Mouse (Mus musculus) gastrocnemius, postnatal 14 days (tissue): ENCODE measurements around the gene Rtp4. TPM values are rescaled to one million over a fixed set of nuclear protein-coding genes. Genes with fewer than 3 reads are reported as not detected.

Experiments used
- DNase-seq: peaks from one replicate; pipeline ENCODE4 v3.0.0; 2021; ENCODE audit warnings: mixed read lengths
- intact Hi-C: fragments of 180-260 bp; cut with DNase I; formaldehyde crosslinking; loops from one replicate; pipeline ENCODE4 v1.15.1; 2025; ENCODE audit warnings: low total_unique reads
- total RNA-seq, 2 experiments: library from RNA; stranded (reverse); gene quantifications; 2 replicates each; pipeline ENCODE4 v1.2.3; 2021

Rtp4 gene
- total RNA-seq, 2 experiments from 2014 or later: 0.75 to 1.3 TPM

DNA sequence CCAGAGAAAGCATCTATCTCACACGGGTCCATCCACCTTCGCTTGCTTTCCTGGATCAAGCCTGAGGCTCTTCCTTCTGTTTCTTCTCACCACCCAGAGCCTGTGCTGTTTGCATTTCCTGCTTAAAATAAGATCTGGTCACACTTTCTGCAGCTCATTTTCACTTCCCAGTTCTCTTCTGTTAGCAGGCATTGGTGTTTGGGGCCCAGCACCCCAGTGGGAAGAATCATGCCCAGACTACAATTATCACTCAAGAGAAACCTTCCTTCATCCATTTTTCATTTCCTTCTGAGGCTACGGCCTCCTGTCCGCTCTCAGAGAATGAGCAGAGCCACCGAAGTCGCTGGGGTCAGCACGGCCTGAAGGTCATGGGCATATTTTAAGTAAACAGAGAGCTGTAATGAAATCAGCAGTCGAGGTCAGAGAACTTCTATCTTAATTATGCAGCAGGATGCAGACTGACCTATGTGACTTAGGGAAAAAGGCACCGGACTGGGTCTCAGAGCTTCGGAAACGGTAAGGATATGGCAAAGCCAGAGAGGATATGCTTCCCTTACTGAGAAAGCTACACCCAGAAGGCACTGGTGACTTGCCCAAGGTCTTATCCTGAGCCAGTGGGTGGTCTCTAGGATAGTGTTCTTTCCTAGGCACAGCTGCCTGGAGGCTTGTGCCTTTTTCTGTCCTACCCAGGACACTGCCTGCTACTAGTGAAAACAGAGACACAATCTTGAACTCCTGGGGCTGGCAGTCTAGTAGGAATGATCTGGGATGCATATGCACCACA, 14.0 kb upstream of the Rtp4 start:
- intact Hi-C loops: no loop called here
- DNase-seq: no peak

DNA sequence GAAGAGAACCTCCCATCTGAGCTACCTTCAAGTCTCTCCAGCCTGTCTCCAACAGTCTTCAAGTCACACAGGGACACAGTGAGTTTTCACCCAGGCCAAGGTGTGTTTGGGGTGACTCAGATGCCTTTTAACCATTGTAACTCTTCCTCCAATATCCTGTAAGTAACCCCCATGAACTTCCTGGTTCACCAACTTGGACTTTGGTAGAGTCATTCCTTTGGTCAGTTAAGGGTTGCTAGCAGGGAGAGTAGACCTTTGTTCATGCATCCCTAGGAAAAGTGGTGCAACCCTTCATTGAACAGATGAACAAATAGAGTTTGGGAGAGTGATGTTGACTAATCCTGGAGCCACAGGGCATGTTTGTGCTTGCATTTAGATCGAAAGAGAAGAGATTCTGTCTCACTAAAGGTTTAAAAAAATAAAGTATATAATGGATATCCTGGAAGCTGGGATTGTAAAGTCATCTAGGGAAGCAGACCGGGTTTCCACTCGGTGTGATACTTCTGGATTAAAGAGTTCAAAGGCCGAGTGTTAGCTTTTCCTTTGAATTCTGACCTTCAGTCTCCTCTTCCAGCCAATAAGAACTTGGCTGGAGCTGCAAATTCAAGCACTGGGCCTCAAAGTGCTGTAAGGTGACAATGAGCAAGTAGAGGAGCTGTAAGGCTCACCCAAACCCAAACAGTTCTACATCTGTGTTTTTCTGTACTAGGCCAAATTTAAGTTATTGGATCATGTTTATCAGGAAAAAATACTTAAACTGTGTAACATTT, 8.7 kb upstream of the Rtp4 start:
- DNase-seq: no peak
- intact Hi-C loops: no loop called here

DNA sequence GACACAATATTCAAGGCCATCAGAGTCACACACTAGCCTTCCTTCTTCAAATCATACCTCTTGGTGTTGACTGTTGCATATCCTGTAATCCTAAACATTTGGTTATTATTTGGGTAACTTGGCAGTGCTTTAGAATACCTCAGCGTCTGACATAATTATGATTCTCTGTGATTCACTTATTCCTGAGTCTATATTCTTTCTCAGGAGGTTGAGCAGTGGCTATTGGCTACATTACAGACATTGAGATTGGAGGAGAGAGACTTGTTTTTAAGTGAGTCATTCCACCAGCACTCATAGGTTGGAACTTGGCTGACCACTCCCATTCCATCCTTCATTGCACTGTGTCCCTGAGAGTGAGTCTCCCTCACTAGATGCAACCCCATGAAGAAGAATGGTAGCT, 6.7 kb upstream of the Rtp4 start:
- intact Hi-C loops: no loop called here
- DNase-seq: no peak

DNA sequence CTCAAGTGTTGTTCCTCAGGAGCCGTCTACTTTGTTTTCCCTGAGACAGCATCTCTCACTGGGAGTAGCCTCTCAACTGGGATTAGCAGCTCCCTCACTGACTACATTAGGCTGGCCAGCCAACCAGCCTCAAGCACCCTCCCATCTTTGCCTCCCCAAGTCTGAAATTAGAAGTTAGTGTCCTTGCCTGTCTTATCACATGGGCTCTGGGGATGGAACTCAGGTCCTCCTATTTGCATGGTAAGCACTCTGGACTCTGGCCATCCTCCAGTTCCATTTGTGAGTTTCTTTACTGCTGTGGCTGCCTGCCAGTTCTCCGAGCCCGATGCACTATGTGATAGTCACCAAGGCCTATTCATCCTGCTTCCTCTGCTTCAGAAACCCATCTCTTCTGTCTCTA, 4.3 kb upstream of the Rtp4 start:
- peak; percentile 33 for DNase-seq
- intact Hi-C loops: no loop called here

DNA sequence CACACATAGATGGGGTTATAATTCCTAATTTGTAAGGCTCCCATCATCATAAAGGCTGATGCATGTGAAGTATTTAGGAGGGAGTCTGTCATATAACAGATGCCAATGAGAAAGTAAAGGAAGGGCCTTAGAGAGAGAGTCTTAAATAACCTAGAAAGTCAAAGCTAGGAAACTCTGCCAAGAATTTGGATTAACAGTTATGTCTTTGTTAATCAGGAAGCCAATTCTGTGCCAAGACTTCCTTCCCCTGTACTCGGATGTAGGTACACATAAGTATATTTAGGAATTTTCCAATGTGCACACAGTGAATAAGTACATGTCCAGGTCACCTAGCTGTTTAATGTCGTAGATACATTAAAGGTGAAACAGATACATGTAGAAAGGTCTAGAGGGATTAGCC, 3.5 kb upstream of the Rtp4 start:
- intact Hi-C loops: no loop called here
- DNase-seq: no peak

DNA sequence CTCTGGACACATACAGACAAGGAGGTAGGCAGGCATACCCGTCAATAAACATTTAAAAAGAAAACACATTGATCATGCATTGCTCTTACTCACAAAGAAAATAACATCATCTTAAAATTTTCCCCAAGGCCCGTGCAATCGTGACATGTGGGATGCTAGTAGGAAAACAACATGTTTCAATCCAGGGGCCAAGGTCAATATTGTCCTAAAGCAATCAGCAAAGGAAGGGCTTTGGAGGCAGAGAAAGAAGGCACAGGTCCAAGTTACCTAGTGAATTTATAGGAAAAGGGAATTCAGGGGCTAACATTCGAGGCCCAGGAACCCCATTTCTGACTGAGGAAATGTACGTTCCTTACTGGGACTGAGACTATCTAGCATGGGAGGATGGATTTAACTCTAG, 2.9 kb upstream of the Rtp4 start:
- intact Hi-C loops: no loop called here
- DNase-seq: no peak

DNA sequence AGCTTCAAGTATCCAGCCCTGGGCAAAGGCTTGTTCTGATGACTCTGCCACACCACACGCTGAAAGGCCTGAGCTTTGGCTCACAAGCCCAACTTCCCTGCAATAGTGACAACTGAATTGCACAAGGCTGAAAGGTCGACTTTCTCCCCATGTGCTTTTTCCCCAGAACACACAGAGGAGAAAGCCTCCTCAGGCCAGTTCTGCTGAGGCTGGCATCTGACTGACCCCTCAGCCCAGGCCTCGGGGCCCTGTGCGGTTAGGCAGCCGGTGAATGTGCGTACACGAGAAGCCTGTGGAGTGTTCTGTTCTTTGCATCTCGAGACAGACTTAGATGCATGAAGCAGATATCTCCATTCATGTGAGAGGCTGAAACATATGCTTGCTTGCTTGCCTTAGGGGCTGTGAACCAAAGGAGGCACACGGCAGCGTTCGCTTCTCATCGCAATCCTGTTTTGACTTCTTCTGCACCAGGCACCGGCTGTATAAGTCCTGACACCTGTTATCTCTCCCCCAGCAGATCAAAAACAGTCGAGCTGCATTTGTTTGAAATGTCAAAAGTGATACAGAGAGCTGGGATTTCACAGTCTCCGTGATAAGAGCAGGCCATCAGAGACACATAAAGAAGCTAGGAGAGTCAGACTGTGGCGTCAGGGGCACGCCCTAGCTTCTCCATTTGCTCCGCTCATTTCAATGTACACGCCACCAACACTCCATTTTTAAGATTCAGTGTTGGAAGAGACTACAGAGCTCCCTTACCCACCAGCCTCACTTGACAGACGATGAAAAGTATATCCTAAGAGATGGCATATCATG, 2.1 kb upstream of the Rtp4 start:
- intact Hi-C loops: no loop called here
- DNase-seq: no peak

DNA sequence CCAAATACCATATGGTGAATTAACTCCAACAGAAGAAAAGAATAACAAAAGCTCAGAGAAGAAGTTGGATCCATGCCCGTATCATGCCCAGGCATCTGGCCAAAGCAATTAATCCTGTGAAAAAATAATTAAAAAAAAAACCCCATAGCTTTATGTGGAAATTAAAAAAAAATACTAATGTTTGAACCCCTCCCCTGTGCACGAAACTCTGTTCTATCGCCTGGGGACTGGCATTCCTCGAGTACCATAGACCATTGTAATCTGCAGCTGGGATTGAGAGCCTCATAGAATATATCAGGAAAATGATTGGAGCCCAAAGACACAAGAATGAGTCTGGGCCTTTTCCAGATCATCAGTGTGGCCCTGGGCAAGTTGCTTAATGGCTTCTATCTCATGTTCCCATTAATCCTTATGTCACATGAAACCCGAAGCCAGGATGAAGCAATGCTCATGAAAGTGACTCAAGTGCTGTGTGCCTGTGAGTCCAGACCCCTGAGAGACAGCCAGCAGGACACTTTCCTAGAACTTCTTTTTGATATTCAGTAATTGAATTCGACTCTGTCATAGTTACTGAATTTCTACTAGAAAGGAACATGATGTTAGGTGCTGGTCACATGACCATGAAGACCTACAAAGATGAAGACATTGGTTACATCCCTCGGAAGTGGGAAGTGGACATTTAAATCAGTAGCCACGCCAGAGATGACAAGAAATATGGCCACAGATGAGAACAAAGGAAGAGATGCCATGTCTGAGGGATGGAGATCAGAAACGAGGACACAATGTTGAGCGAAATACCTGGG, 1.3 kb upstream of the Rtp4 start:
- intact Hi-C loops: no loop called here
- no peak for DNase-seq

DNA sequence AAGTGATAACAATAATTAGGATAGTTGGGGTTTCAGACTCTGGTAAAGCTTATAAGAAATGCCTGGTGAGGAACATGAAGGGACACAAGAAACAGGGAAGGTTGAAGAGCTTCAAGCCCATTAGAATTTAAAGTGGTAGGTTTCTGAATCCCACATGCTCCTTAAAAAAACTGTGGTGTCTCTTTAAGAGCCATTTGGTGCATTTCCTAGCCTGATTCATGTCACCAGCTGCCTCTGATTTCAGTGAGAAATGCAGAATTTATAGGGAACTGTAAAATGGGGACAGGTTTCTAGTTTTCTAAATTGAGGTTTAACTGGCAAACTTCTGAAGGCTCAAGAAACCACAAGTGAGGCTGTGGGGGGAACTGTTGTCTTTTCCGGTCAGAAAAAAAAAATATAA, 320 bp upstream of the Rtp4 start:
- DNase-seq: no peak
- intact Hi-C loops: no loop called here

DNA sequence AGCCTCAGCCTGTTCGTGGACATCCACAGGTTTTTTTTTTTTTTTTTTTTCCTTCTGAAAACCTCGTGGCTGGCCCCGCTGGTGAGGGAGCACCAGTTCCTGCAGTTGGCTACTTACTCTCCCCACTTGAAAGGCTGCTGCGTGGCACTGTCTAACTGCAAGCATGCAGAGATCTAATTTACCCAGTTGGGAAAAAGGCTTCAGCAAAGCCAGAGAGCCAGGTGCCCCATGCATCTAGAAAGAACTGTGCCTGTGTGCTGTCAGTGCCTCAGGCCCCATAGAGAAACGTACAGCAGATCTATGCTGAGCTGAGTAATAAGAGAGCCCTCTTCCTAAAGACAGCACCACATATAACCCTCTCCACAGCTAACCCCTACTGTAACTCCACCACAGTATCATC, 1.0 kb downstream of the Rtp4 start:
- intact Hi-C loops: no loop called here
- no peak for DNase-seq

DNA sequence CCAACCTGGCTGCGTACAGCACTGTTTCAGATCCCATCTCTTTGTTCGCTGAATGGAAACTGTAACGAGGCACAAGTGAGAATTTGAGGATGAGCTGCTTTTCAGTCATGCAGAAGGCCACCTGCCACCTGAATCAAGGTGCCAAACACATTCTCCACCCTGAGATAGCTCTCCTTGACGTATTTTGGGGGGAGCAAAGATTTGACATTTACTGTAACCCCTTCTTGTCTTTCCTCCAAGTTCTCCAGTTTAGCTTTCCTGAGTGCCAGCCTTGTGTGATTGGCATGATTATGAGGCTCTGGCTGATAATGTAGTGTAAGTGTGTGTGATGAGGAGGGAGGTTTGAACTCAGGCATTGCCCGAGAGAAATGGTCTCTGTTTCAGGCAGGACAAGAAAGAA, 2.0 kb downstream of the Rtp4 start:
- DNase-seq: no peak
- intact Hi-C loops: no loop called here

DNA sequence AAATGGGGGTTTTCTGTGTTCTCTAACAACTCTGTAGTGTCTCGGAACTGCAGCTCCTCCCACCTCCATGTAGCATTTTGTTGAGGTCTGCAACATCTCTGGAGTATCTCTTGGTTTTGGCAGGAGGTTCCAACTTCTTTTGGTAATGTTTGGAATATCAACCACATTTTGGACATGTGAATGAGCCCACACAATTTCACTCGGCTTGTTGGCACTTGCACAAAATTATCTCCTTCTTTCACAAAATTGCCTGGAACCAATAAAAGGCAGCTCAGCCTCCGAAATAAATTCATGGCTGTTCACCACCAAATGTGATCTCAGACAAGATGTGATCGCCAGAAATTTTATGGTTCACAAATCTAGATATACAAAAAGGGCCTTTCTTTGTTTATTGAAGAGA, 9.1 kb downstream of the Rtp4 start:
- intact Hi-C loops: no loop called here
- DNase-seq: no peak

DNA sequence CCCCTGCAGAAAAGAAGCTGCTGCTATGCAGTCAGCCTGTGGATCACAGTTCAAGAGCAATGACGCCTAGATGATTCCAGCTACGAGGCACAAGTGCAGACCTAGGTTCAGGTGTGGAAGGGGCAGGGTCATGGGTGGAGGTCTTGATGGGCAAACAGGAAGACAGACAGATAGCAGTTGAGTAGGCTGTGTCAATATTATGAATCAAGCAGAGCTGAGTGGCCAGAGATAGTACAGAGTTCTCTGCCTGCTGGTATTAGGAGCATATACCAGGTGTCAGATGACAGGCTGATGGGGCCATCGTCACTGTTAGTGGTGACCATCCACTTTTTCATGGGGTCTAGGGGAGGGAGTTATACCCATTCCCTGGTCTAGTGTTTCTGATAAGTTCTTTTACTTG, 13.6 kb downstream of the Rtp4 start:
- intact Hi-C loops: no loop called here
- no peak for DNase-seq

DNA sequence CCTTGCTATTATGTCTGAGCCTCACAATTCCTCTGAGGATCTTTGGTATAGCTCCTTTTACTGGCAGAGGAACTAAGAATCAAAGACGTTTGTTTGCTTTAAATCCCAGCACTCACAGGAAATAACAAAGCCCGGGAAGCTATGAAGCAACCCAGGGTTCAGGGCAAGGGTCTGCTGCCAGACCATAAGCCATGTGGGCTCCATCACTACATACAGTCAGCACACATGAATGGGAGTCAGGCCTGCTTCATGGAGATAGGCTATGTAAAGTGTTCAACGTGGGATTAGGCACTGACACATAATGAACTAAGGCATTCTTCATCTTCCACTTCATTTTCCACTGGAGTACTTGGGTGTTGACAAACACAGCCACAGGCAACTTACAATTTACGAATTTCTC, 21.0 kb downstream of the Rtp4 start:
- intact Hi-C loops: no loop called here
- DNase-seq: no peak

DNA sequence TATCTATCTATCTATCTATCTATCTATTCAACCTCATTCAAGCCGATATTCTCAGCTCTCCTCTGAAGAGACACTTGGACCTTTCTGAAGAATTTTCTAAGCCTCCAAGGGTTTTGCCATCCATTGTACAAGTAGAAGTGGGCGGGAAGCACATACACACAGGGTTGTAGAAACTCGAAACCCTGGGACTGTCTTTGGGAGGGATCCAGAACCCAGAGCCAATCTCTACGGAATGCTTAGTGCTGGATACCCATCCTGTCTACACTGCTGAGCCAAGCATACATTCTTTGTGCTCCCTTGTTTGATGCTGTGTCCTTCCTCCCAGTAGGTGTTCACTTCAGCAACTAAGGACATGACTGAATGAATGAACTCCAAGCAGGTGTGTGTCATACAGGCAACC, 22.8 kb downstream of the Rtp4 start:
- intact Hi-C loops: no loop called here
- no peak for DNase-seq

DNA sequence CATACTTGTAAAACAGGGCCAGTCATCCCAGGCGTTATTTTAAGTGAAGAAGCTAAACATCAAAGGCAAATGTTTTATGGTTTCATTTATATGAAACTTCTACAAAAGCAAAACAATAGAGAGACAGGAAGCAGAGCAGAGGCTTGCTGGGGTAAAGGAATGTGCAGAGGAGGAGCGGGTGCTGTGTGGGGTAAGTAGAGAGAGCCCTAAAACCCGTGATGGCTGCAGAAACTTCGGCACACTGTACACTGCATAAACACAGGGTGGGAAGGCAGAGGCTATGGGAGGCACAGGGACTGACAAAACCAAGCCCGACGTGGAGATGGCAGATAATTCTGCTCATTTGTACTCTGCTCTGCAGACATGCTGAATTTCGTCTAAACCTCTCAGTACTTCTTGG, 24.3 kb downstream of the Rtp4 start:
- no peak for DNase-seq
- intact Hi-C loops: no loop called here

DNA sequence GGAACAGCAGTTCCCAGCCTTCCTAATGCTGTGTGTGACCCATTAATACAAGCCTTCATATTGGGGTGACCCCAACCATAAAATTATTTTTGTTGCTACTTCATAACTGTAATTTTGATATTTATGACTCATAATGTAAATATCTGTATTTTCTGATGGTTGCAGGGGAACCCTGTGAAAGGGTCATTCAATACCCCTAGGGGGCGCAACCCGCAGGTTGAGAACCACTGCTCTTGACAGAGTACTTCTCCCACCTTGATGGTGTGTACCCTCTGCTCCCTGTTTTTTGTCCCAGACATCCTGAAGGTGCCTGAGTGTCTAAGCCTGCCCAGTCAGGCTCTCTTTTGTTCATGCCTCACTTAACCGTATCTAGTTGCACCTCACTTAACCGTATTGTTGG, 27.7 kb downstream of the Rtp4 start:
- no peak for DNase-seq
- intact Hi-C loops: loop anchor here (5.0 kb wide), 1 partner anchor 95 kb away; no protein-coding TSS in a partner anchor

DNA sequence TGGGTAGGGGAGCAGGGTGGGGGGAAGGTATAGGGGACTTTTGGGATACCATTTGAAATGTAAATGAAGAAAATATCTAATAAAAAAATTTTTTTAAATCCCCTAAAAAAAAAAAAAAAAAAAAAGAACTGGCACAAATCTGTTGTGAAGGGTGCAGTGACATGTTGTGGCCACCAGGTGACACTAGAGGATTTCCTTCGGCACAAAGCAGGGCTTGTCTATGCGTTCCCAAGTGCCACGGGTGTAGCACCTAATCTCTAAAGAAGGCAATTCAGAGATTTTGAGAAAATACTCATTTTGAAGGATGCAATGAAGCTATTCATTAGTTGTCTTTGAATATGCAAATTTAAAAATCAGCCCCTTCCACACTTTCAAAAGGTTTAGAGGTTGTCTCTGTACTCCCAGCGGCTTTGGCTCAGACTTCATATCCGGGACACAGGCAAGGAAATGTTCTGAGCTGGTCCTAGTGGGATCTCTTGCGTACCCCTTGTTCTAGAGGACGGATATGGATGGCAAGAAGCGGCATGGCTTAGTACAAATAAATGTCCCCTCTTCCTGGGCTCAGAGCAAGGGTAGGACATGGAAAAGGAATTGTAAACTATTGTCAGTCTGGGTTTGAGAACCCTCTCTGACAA, 30.4 kb downstream of the Rtp4 start:
- intact Hi-C loops: loop anchor here (5.0 kb wide), 2 partner anchors 347 to 402 kb away; no protein-coding TSS in a partner anchor
- DNase-seq: peak; percentile 45

DNA sequence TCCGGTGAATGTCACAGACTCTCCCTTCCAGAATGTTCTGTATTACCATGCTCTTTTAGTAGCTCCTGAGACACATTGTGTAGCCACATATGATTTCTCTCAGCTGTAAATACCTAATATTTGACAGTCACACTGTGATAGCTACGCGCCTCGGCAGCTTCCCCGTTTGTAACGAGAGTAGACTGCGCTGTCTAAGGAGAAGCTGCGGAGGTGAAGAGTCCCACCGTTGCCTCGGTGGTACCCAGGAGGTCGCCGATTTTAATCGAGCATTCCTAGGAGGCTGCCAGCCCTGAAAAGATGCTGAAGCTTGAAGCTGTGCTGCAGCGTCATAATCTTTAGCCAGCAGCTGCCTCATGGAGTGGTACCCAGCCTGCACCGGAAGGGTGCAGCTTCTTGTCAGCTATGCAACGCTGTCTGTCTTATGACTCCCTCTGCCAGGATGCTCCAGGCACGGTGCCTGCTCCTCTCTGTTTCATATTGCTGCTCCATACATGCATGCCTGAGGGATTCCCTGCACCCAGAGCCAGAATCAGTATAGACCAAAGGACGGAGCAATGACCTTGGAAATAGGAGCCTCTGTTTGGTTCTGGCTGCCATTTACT, 31.0 kb downstream of the Rtp4 start:
- intact Hi-C loops: loop anchor here (5.0 kb wide), 2 partner anchors 346 to 401 kb away; no protein-coding TSS in a partner anchor
- DNase-seq: no peak
